Mouse (Mus musculus): Measurements from ENCODE around the gene Mill1. TPM values are rescaled to one million over a fixed set of nuclear protein-coding genes. Genes with fewer than 3 reads are reported as not detected.
"Not testable (repeated sequence)": the region's sequence is repeated elsewhere in the genome, so short reads cannot be mapped to it uniquely, and the experiment has no call there.

The Mill1 gene
- polyA plus RNA-seq (2014; fragmentation: Nextera tagmentation; extraction: Ambion mirVana), result not detected in 2 replicates

DNA sequence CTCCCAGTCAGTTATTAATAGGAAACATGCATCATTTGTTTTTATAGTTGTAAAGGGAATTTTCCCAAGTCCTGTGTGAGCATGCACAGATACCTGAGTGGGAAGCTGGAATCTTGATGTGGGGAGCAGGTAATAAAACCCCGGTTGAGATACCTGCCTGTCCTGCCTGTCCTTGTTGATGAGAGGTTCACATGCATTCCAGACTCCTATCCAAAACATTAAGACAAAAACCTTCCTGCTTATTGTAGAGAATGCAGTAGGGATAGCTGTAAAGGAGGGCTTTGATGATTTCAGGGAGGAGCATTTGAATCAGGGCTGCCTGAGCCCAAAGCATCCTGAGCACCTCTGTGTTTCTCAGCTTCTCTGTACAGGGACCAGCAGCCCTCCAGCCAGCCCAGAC is at the start of gene Mill1:
Gene Mill1 (plus strand): TSS at position 301 of the 400 bp plus-strand sequence.
- Histone ChIP-seq H3K9ac (ENCODE audit: low read length) (no peak within 1 kb of the TSS), H3K4me3 (ENCODE audit: control insufficient read depth in 1 of 2, insufficient read depth in 1 of 2, low read depth in 1 of 2, low read length in 2 of 2) (no peak within 1 kb of the TSS), H3K4me2 (ENCODE audit: low read length) (no peak within 1 kb of the TSS), H3K4me1 (ENCODE audit: control insufficient read depth in 2 of 2, insufficient read depth in 2 of 2, low read length in 2 of 2) (no peaks in the 10 kb centered on the region), H3K9me3 (ENCODE audit: control insufficient read depth, low read length) (0 out of 2 replicates have a peak, but pooled peaks cover 8% of the 10 kb centered on the region), H3K27me3 (ENCODE audit: control insufficient read depth, insufficient read depth, low read length) (no peaks in the 10 kb centered on the region), H3K36me3 (ENCODE audit: control insufficient read depth, insufficient read depth, low read length) (no peaks in the 10 kb centered on the region), H3K27ac (replicated peaks in 1 of 2; ENCODE audit: control insufficient read depth in 1 of 2, insufficient read depth in 1 of 2, low read depth in 2 of 2, low read length in 2 of 2) (no peak within 1 kb of the TSS)
- no peak for ATAC-seq (ENCODE audit: insufficient number of reproducible peaks, insufficient read depth, low FRiP score, low read depth)
- 61% methylated on average over 1 of the region's 1 CpGs for WGBS

DNA sequence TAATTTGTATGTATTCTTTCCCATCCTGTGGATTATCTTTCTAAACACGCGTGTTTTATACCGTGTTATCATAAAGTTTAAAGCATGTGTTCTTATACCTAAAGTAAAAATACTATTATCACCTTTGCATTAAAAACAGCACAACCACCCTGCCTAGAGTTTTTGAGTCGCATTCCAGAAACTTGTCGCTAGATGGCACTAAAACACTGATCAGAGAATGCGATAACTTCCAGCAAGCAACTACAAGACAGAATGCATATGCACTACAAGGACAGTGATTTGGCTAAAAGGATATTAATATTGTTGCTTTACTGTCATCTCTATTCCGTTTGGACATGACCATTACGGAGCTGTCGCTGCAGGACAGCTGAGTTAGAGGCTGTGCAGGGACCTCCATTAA is 34.2 kb upstream of the Mill1 start:
- Histone ChIP-seq H3K27me3 (ENCODE audit: control insufficient read depth, insufficient read depth, low read length) (no peaks in the 10 kb centered on the region), H3K4me3 (ENCODE audit: control insufficient read depth in 1 of 2, insufficient read depth in 1 of 2, low read depth in 1 of 2, low read length in 2 of 2) (no peak overlapping the region), H3K9me3 (ENCODE audit: control insufficient read depth, low read length) (0 out of 2 replicates have a peak, but pooled peaks cover 6% of the 10 kb centered on the region), H3K27ac (replicated peaks in 1 of 2; ENCODE audit: control insufficient read depth in 1 of 2, insufficient read depth in 1 of 2, low read depth in 2 of 2, low read length in 2 of 2) (no peak overlapping the region), H3K4me1 (ENCODE audit: control insufficient read depth in 2 of 2, insufficient read depth in 2 of 2, low read length in 2 of 2) (no peaks in the 10 kb centered on the region), H3K4me2 (ENCODE audit: low read length) (no peak overlapping the region), H3K36me3 (ENCODE audit: control insufficient read depth, insufficient read depth, low read length) (no peaks in the 10 kb centered on the region), H3K9ac (ENCODE audit: low read length) (no peak overlapping the region)
- WGBS, result 10% methylated on average over 9 of the region's 9 CpGs
- no peak for ATAC-seq (ENCODE audit: insufficient number of reproducible peaks, insufficient read depth, low FRiP score, low read depth)

DNA sequence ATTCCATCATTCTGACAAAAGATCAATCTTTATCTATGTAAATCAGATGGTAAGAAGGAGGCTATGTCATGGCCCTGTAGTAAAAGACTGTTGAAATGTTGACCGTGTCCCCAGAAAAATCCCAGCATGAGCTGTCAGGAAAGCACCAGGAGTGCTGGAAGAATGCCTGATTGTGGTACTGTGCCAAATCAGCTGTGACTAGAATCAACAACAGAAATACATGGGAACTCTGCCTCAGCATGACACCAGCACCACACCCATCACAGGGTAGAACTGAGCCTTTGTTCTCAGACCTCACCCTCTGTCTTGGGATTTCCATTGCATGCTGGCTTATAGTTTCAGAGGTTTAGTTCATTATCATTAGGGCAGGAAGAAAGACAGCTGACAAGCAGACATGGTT is 30.4 kb upstream of the Mill1 start:
- 47% methylated on average over 1 of the region's 1 CpGs for WGBS
- Histone ChIP-seq H3K9ac (ENCODE audit: low read length) (no peak overlapping the region), H3K9me3 (ENCODE audit: control insufficient read depth, low read length) (peaks cover 6% of the 10 kb centered on the region; the same call in 1 of the 2 replicates), H3K4me1 (ENCODE audit: control insufficient read depth in 2 of 2, insufficient read depth in 2 of 2, low read length in 2 of 2) (no peaks in the 10 kb centered on the region), H3K27ac (replicated peaks in 1 of 2; ENCODE audit: control insufficient read depth in 1 of 2, insufficient read depth in 1 of 2, low read depth in 2 of 2, low read length in 2 of 2) (no peak overlapping the region), H3K27me3 (ENCODE audit: control insufficient read depth, insufficient read depth, low read length) (no peaks in the 10 kb centered on the region), H3K36me3 (ENCODE audit: control insufficient read depth, insufficient read depth, low read length) (no peaks in the 10 kb centered on the region), H3K4me2 (ENCODE audit: low read length) (no peak overlapping the region), H3K4me3 (ENCODE audit: control insufficient read depth in 1 of 2, insufficient read depth in 1 of 2, low read depth in 1 of 2, low read length in 2 of 2) (no peak overlapping the region)
- no peak for ATAC-seq (ENCODE audit: insufficient number of reproducible peaks, insufficient read depth, low FRiP score, low read depth)

DNA sequence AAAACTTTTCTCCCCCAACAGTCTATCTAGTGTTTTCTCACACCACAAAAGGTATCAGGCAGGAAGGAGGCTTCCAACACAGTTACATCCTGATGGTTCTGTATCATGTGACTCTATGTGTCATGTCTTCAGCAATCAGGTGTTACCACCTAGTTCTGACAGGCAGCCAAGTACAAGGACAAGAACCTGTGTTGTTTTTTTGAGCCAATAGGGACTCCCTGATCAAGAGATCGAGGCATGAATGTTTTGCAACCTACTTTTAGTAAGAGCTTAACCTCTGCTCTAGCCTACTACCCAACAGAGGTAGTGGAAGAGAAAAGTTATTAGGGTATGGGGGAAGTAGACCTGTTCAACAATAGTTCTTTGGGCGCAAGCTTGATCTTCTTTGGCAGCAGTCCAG is 6.6 kb upstream of the Mill1 start:
- Histone ChIP-seq H3K36me3 (ENCODE audit: control insufficient read depth, insufficient read depth, low read length) (no peaks in the 10 kb centered on the region), H3K4me2 (ENCODE audit: low read length) (no peak overlapping the region), H3K9me3 (ENCODE audit: control insufficient read depth, low read length) (peaks cover 8% of the 10 kb centered on the region; the same call in 1 of the 2 replicates), H3K27ac (replicated peaks in 1 of 2; ENCODE audit: control insufficient read depth in 1 of 2, insufficient read depth in 1 of 2, low read depth in 2 of 2, low read length in 2 of 2) (no peak overlapping the region), H3K4me3 (ENCODE audit: control insufficient read depth in 1 of 2, insufficient read depth in 1 of 2, low read depth in 1 of 2, low read length in 2 of 2) (no peak overlapping the region), H3K4me1 (ENCODE audit: control insufficient read depth in 2 of 2, insufficient read depth in 2 of 2, low read length in 2 of 2) (no peaks in the 10 kb centered on the region), H3K27me3 (ENCODE audit: control insufficient read depth, insufficient read depth, low read length) (no peaks in the 10 kb centered on the region), H3K9ac (ENCODE audit: low read length) (no peak overlapping the region)
- WGBS, result 62% methylated on average over 2 of the region's 2 CpGs
- no peak for ATAC-seq (ENCODE audit: insufficient number of reproducible peaks, insufficient read depth, low FRiP score, low read depth)

DNA sequence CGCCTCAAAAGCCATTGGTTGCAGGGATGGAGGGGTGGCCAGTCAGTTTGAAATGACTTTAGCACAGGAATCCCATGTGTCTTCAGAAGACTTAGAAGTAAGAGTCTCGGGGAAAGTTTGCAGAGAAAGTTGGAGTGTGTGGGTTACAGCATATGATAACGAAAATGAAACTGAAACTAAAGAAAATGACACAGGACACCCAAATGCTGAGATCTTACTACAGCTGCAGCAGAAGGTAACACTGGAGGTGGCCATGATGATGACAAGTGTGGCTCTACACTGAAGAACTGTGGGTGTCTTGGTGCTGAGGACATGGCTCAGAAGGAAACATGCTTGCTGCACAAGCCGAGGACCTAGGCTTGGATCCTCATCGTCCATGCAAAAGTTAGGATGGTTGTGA is 3.9 kb upstream of the Mill1 start:
- 67% methylated on average over 5 of the region's 5 CpGs for WGBS
- no peak for ATAC-seq (ENCODE audit: insufficient number of reproducible peaks, insufficient read depth, low FRiP score, low read depth)
- H3K36me3 ChIP-seq (ENCODE audit: control insufficient read depth, insufficient read depth, low read length), result no peaks in the 10 kb centered on the region
- no peak overlapping the region for H3K4me3 ChIP-seq (ENCODE audit: control insufficient read depth in 1 of 2, insufficient read depth in 1 of 2, low read depth in 1 of 2, low read length in 2 of 2)
- no peaks in the 10 kb centered on the region for H3K27me3 ChIP-seq (ENCODE audit: control insufficient read depth, insufficient read depth, low read length)
- no peaks in the 10 kb centered on the region for H3K4me1 ChIP-seq (ENCODE audit: control insufficient read depth in 2 of 2, insufficient read depth in 2 of 2, low read length in 2 of 2)
- H3K9ac ChIP-seq (ENCODE audit: low read length), result no peak overlapping the region
- H3K9me3 ChIP-seq (ENCODE audit: control insufficient read depth, low read length), result peaks cover 8% of the 10 kb centered on the region; the same call in 1 of the 2 replicates
- no peak overlapping the region for H3K27ac ChIP-seq (replicated peaks in 1 of 2; ENCODE audit: control insufficient read depth in 1 of 2, insufficient read depth in 1 of 2, low read depth in 2 of 2, low read length in 2 of 2)
- H3K4me2 ChIP-seq (ENCODE audit: low read length), result no peak overlapping the region

DNA sequence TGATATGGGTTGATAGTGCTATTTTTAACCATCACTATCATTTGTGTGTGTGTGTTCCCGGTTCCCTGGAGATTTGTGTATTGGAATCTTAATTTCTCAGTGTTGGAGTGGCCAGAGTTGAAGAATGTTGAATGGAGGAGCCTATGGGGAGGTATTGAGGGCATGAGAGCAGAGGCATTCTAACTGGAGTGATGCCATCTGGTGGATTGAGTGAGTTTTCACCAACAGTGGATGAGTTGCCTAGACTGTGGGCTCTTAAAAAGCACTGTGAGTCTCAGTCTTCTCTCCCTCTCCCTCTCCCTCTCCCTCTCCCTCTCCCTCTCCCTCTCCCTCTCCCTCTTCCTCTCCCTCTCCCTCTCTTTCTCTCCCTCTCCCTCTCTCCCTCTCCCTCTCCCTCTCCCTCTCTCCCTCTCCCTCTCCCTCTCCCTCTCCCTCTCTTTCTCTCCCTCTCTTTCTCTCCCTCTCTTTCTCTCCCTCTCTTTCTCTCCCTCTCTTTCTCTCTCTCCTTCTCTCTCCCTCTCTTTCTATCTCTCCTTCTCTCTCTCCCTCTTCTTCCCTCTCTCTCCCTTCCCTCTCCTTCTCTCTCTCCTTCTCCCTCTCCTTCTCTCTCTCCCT is 1.1 kb upstream of the Mill1 start:
- H3K4me2 ChIP-seq (ENCODE audit: low read length); ATAC-seq (ENCODE audit: insufficient number of reproducible peaks, insufficient read depth, low FRiP score, low read depth); H3K9ac ChIP-seq (ENCODE audit: low read length); H3K36me3 ChIP-seq (ENCODE audit: control insufficient read depth, insufficient read depth, low read length); H3K27ac ChIP-seq (replicated peaks in 1 of 2; ENCODE audit: control insufficient read depth in 1 of 2, insufficient read depth in 1 of 2, low read depth in 2 of 2, low read length in 2 of 2); H3K4me1 ChIP-seq (ENCODE audit: control insufficient read depth in 2 of 2, insufficient read depth in 2 of 2, low read length in 2 of 2); H3K27me3 ChIP-seq (ENCODE audit: control insufficient read depth, insufficient read depth, low read length); H3K4me3 ChIP-seq (ENCODE audit: control insufficient read depth in 1 of 2, insufficient read depth in 1 of 2, low read depth in 1 of 2, low read length in 2 of 2); H3K9me3 ChIP-seq (ENCODE audit: control insufficient read depth, low read length): not testable (repeated sequence)
- 40% methylated on average over 1 of the region's 1 CpGs for WGBS

DNA sequence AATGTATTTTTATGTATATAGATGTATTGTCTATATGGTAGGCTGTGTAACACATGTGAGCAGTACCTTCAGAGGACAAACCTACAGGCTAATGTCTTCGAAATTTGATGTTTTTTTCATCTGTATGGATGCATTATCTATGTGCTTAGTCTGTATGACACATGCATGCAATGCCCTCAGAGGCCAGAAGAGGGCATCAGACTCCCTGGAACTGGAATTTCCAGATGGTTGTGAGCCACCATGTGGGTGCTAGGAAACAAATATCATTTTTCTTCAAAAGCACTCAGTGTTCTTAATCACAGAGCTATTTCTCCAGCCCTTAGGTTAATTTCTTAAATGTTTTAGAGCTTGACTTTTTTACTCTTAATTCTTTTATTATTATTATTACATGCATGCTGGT is 15.1 kb downstream of the Mill1 start:
- Histone ChIP-seq H3K27me3 (ENCODE audit: control insufficient read depth, insufficient read depth, low read length) (no peaks in the 10 kb centered on the region), H3K27ac (replicated peaks in 1 of 2; ENCODE audit: control insufficient read depth in 1 of 2, insufficient read depth in 1 of 2, low read depth in 2 of 2, low read length in 2 of 2) (no peak overlapping the region), H3K4me3 (ENCODE audit: control insufficient read depth in 1 of 2, insufficient read depth in 1 of 2, low read depth in 1 of 2, low read length in 2 of 2) (no peak overlapping the region), H3K4me1 (ENCODE audit: control insufficient read depth in 2 of 2, insufficient read depth in 2 of 2, low read length in 2 of 2) (no peaks in the 10 kb centered on the region), H3K9me3 (ENCODE audit: control insufficient read depth, low read length) (peaks cover 6% of the 10 kb centered on the region), H3K36me3 (ENCODE audit: control insufficient read depth, insufficient read depth, low read length) (no peaks in the 10 kb centered on the region), H3K9ac (ENCODE audit: low read length) (no peak overlapping the region), H3K4me2 (ENCODE audit: low read length) (no peak overlapping the region)
- ATAC-seq (ENCODE audit: insufficient number of reproducible peaks, insufficient read depth, low FRiP score, low read depth), result no peak
- 47% methylated on average over 1 of the region's 1 CpGs for WGBS

DNA sequence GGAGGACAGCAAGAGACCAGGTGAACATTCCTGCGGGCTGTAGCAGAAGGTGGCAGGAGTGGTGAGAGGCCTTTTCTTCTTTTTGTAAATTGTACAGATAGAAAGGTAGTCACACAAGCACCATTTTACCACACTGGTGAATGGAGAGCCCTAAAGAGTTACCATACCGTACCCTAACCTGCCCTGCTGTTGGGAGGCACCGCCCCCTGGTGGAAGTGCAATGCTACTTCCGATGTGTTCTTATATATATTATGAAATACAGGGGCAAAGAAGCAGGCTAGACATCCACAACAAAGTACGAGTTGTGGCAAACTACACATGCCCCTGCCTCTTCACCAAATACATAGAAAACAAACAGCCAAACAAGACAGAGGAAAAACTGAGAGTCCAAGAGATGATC is 19.9 kb downstream of the Mill1 start:
- no peaks in the 10 kb centered on the region for H3K36me3 ChIP-seq (ENCODE audit: control insufficient read depth, insufficient read depth, low read length)
- no peaks in the 10 kb centered on the region for H3K27me3 ChIP-seq (ENCODE audit: control insufficient read depth, insufficient read depth, low read length)
- no peak overlapping the region for H3K27ac ChIP-seq (replicated peaks in 1 of 2; ENCODE audit: control insufficient read depth in 1 of 2, insufficient read depth in 1 of 2, low read depth in 2 of 2, low read length in 2 of 2)
- WGBS, result 44% methylated on average over 5 of the region's 5 CpGs
- no peaks in the 10 kb centered on the region for H3K4me1 ChIP-seq (ENCODE audit: control insufficient read depth in 2 of 2, insufficient read depth in 2 of 2, low read length in 2 of 2)
- H3K9ac ChIP-seq (ENCODE audit: low read length), result no peak overlapping the region
- H3K9me3 ChIP-seq (ENCODE audit: control insufficient read depth, low read length), result peaks cover 14% of the 10 kb centered on the region
- no peak overlapping the region for H3K4me3 ChIP-seq (ENCODE audit: control insufficient read depth in 1 of 2, insufficient read depth in 1 of 2, low read depth in 1 of 2, low read length in 2 of 2)
- H3K4me2 ChIP-seq (ENCODE audit: low read length), result no peak overlapping the region
- ATAC-seq (ENCODE audit: insufficient number of reproducible peaks, insufficient read depth, low FRiP score, low read depth), result no peak

Measured in heart, embryonic 14.5 days (tissue).